ENCODE assay signal across 8 mouse cellular contexts in the genomic region with DNA sequence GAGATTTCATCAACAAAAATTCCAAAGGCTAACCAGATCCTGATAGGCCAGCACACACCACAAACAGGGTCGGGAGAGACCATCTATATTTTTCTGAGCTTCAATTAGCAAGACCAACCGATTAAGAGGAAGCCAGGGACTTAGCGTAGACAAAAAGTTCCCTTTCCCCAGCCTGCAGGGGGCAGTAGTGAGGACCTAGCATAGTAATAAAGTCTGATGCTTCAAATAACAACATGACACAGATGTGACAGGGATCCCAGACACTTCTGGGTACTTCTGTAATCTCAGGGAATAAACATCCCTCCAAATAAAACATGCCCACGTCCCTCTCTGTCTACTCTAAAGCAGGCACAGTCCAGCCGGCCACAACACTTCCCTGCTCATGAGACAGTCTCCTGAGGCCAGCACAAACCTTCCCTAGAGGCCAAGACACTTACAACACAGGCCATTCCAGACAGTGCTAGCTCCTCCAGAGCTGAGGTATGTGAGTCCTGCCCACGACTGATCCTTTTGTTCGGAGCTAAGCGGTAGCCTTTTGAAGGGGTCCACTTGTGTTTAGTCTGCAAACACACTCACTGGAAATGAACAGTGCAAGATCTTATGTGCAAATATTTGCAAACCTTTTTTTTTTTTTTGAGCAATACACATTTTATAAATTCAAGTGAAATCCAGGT. TPM values are rescaled to one million over a fixed set of nuclear protein-coding genes. Genes with fewer than 3 reads are reported as not detected.
DNase-seq lines count a peak whose midpoint lies in the region; ATAC-seq and TF ChIP-seq lines count a peak whose summit lies in the region.

No protein-coding gene starts in this region.

- 71% methylated on average over 8 of the region's 8 CpGs for WGBS in heart, embryonic 11.5 days (ENCODE audit: insufficient replicate concordance)
- 58% methylated on average over 8 of the region's 8 CpGs for WGBS in heart, embryonic 15.5 days
- WGBS in thymus, adult 2 months = 74% methylated on average over 8 of the region's 8 CpGs

- H3K4me3 ChIP-seq in heart, embryonic 11.5 days (ENCODE audit: low read depth, low read length) = no peak overlapping the region
- H3K4me3 ChIP-seq in heart, embryonic 15.5 days = no peak overlapping the region
- H3K4me3 ChIP-seq in thymus, adult 2 months (ENCODE audit: control insufficient read depth, insufficient read depth, low read length) = no peak overlapping the region

- no peak for TF ChIP-seq CTCF in thymus, adult 2 months (IDR thresholded peaks at IDR 0.05; ENCODE audit: borderline replicate concordance, control insufficient read depth, extremely low read depth, insufficient read depth, low read length, poor library complexity)

- H3K4me1 ChIP-seq in heart, embryonic 11.5 days (ENCODE audit: control insufficient read depth, insufficient read depth, low read length) = no peaks in the 10 kb centered on the region; the same call in 1 of the 2 replicates
- H3K4me1 ChIP-seq in heart, embryonic 15.5 days (replicated peaks) = peaks cover 4% of the 10 kb centered on the region; the same call in 1 of the 2 replicates
- H3K4me1 ChIP-seq in thymus, adult 2 months (replicated peaks; ENCODE audit: control insufficient read depth, insufficient read depth, low read length) = no peaks in the 10 kb centered on the region

- H3K36me3 ChIP-seq in heart, embryonic 11.5 days (ENCODE audit: control insufficient read depth, insufficient read depth, low read length) = no peaks in the 10 kb centered on the region
- no peaks in the 10 kb centered on the region for H3K36me3 ChIP-seq in heart, embryonic 15.5 days
- no peaks in the 10 kb centered on the region for H3K36me3 ChIP-seq in thymus, adult 2 months (ENCODE audit: control insufficient read depth, insufficient read depth, low read length)

- no peak for TF ChIP-seq POLR2A in thymus, adult 2 months (IDR thresholded peaks at IDR 0.05; ENCODE audit: control insufficient read depth, extremely low read depth, insufficient read depth, low read length, poor library complexity)

- peak; percentile 89 for DNase-seq in heart, adult 11 months
- peak; percentile 77 for DNase-seq in testis, postnatal 10 days (ENCODE audit: low spot score)
- no peak for DNase-seq in testis, postnatal 14 days (ENCODE audit: low spot score)
- DNase-seq in lung, postnatal 4 days = peak; percentile 80 to 81
- DNase-seq in thymus, adult 2 months = peak; percentile 64
- no peak for DNase-seq in cerebellum, adult 11 months

- no peak overlapping the region for H3K27ac ChIP-seq in heart, embryonic 11.5 days (ENCODE audit: low read depth, low read length)
- H3K27ac ChIP-seq in heart, embryonic 15.5 days = no peak overlapping the region
- no peak overlapping the region for H3K27ac ChIP-seq in thymus, adult 2 months (ENCODE audit: control insufficient read depth, insufficient read depth, low read length)

- no peaks in the 10 kb centered on the region for H3K9me3 ChIP-seq in heart, embryonic 11.5 days (replicated peaks; ENCODE audit: control insufficient read depth, low read length)
- no peaks in the 10 kb centered on the region for H3K9me3 ChIP-seq in heart, embryonic 15.5 days (replicated peaks)

- H3K27me3 ChIP-seq in heart, embryonic 11.5 days (ENCODE audit: control insufficient read depth, insufficient read depth, low read length) = no peaks in the 10 kb centered on the region
- no peaks in the 10 kb centered on the region for H3K27me3 ChIP-seq in heart, embryonic 15.5 days
- H3K27me3 ChIP-seq in thymus, adult 2 months (ENCODE audit: control insufficient read depth, insufficient read depth, low read length) = no peaks in the 10 kb centered on the region

- no peak for ATAC-seq in heart, embryonic 11.5 days (replicated peaks; ENCODE audit: insufficient number of reproducible peaks, low FRiP score, low TSS enrichment)
- ATAC-seq in heart, embryonic 15.5 days (replicated peaks; ENCODE audit: insufficient number of reproducible peaks, insufficient read depth, low FRiP score, low read depth) = peak; percentile 31; the same call in 1 of the 2 replicates

- no peak overlapping the region for H3K9ac ChIP-seq in heart, embryonic 11.5 days (ENCODE audit: low read depth, low read length)
- H3K9ac ChIP-seq in heart, embryonic 15.5 days = no peak overlapping the region

- H3K4me2 ChIP-seq in heart, embryonic 11.5 days = no peak overlapping the region
- no peak overlapping the region for H3K4me2 ChIP-seq in heart, embryonic 15.5 days

RNA-seq across cellular contexts. Expression of a gene that starts 37.6 kb away (rescaled TPM):
- polyA plus RNA-seq in heart, embryonic 11.5 days (2014; fragmentation: Nextera tagmentation; extraction: Ambion mirVana) = 8.3 and 10.2 TPM in 2 replicates
- polyA plus RNA-seq in heart, embryonic 15.5 days (2015; fragmentation: Nextera tagmentation; extraction: Ambion mirVana) = 3.9 and 6.1 TPM in 2 replicates
- polyA plus RNA-seq in thymus, adult 2 months (2012; rRNA removed) = 31.9 and 34.5 TPM in 2 replicates

Comparison
In these comparisons a context has a peak if more than half of its experiments do, and no peak if none do; other contexts are left out.
1. DNase-seq: peak in heart, adult 11 months (single experiment), testis, postnatal 10 days (single experiment), lung, postnatal 4 days (2 of 2) and thymus, adult 2 months (single experiment); none in testis, postnatal 14 days (single experiment) and cerebellum, adult 11 months (single experiment).